Mouse (Mus musculus) kidney, adult 10 weeks (tissue): ENCODE data around the gene Dysf. TPM values are rescaled to one million over a fixed set of nuclear protein-coding genes. Genes with fewer than 3 reads are reported as not detected.

ENCODE experiments used
- polyA plus RNA-seq: library from polyadenylated mRNA; stranded (reverse); fragments of 350-450 nt; fragmentation: Illumina TruSeq; extraction: RNeasy Lipid Tissue Mini Kit (QIAGEN cat#74804); gene quantifications from one replicate; pipeline ENCODE4 v1.2.3, GENCODE M21; 2014; ENCODE audit warnings: low read depth, low replicate concordance

Gene Dysf
- 0.89 TPM for polyA plus RNA-seq

DNA sequence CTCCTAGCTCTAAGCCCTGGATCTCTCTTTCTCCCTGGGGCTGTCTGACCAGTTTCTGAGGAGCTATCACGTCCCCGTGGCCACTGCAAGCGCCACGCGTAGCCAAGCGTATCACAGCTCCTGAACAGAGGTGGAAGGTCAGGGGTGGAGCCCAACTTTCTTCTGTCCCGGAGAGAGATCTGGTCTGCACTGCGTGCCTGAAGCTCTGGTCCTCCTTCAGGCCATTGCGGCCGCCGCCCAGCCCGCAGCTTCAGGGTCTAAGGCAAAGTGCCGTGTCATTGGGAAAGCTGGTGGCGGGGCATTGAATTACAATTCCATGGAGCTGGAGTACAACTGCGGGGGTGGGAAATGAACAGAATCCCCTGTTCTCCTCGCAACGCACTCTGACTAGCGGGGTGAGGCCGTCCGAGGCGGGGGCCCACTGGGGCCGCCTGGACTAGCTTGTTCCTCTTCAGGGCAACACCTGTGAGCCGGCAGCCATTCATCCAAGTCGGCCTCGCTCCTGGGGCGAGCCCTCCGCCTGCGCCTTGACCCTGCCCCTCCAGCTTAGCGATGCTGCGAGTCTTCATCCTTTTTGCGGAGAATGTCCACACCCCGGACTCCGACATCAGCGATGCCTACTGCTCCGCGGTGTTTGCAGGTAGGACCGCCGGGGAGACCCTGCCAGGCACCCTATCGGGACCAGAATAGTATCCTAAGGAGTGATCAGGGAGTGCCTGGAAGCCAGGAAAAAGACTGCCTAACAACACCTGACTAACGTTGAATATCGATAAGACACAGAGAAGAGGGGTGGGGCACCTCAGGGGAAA, at the start of gene Dysf:
Gene Dysf (plus strand): TSS at position 228 of the 809 bp plus-strand sequence.

Other genes starting within 250 kb of the Dysf start
- not detected for gene Ankrd53, start 245.9 kb upstream of the Dysf start, polyA plus RNA-seq
- 21.1 TPM for gene Tex261, start 232.8 kb upstream of the Dysf start, polyA plus RNA-seq
- gene Nagk, start 213.6 kb upstream of the Dysf start, polyA plus RNA-seq = 13.4 TPM
- 28.2 TPM for gene Paip2b, start 176.8 kb upstream of the Dysf start, polyA plus RNA-seq
- 164 TPM for gene Zfp638, start 141.5 kb upstream of the Dysf start, polyA plus RNA-seq